Mouse (Mus musculus) regulatory T cell (primary cell): Measurements from ENCODE around the gene Sf3b2.

ENCODE experiments used
- in situ Hi-C: fragments of 300-600 bp; cut with MboI, MseI; formaldehyde crosslinking; loops from one replicate; pipeline ENCODE4 v1.15.1; 2025; ENCODE audit warnings: high pct_unique_total_duplicates

Sf3b2 gene

GRCm38 (mm10) chr19:5294972-5295735, at the start of gene Sf3b2:
Gene Sf3b2, minus strand, starts transcription at chr19:5295455.
- in situ Hi-C loops, result no loop called here

GRCm38 (mm10) chr19:5341360-5341759, 46.1 kb upstream of the Sf3b2 start:
- in situ Hi-C loops, result no loop called here

GRCm38 (mm10) chr19:5337975-5338374, 42.7 kb upstream of the Sf3b2 start:
- in situ Hi-C loops, result no loop called here

- in situ Hi-C loops, result no loop called here
These were observed 40.2 kb upstream of the Sf3b2 start, which contains the start of gene Catsper1 for GRCm38 (mm10) chr19:5335441-5335840. Gene Catsper1, plus strand, starts transcription at chr19:5335741.

- in situ Hi-C loops, result no loop called here
These were observed 39.5 kb upstream of the Sf3b2 start for GRCm38 (mm10) chr19:5334741-5335140.

GRCm38 (mm10) chr19:5327970-5328369, 32.7 kb upstream of the Sf3b2 start:
- in situ Hi-C loops, result no loop called here

- in situ Hi-C loops, result no loop called here
These were observed 28.5 kb upstream of the Sf3b2 start for GRCm38 (mm10) chr19:5323801-5324200.

- in situ Hi-C loops, result no loop called here
These were observed 17.9 kb upstream of the Sf3b2 start for GRCm38 (mm10) chr19:5313189-5313588.

GRCm38 (mm10) chr19:5309025-5309424, 13.8 kb upstream of the Sf3b2 start:
- in situ Hi-C loops, result no loop called here

GRCm38 (mm10) chr19:5306968-5307734, 11.9 kb upstream of the Sf3b2 start:
- in situ Hi-C loops, result no loop called here

- in situ Hi-C loops, result no loop called here
These were observed 11.0 kb upstream of the Sf3b2 start for GRCm38 (mm10) chr19:5306279-5306678.

GRCm38 (mm10) chr19:5302455-5302854, 7.2 kb upstream of the Sf3b2 start:
- in situ Hi-C loops, result no loop called here

- in situ Hi-C loops, result no loop called here
These were observed 5.3 kb upstream of the Sf3b2 start for GRCm38 (mm10) chr19:5300588-5300987.

- in situ Hi-C loops, result no loop called here
These were observed 2.9 kb upstream of the Sf3b2 start, which contains the start of gene Gal3st3 for GRCm38 (mm10) chr19:5297903-5298800. Gene Gal3st3, plus strand, starts transcription at chr19:5298331.

- in situ Hi-C loops, result no loop called here
These were observed 1.4 kb upstream of the Sf3b2 start for GRCm38 (mm10) chr19:5296630-5297029.

- in situ Hi-C loops, result no loop called here
These were observed 451 bp upstream of the Sf3b2 start for GRCm38 (mm10) chr19:5295736-5296075.

GRCm38 (mm10) chr19:5278381-5278780, 16.9 kb downstream of the Sf3b2 start:
- in situ Hi-C loops, result no loop called here

GRCm38 (mm10) chr19:5277140-5277539, 18.1 kb downstream of the Sf3b2 start:
- in situ Hi-C loops, result no loop called here

- in situ Hi-C loops, result no loop called here
These were observed 18.7 kb downstream of the Sf3b2 start for GRCm38 (mm10) chr19:5276531-5276930.

GRCm38 (mm10) chr19:5275736-5276135, 19.5 kb downstream of the Sf3b2 start:
- in situ Hi-C loops, result no loop called here

- in situ Hi-C loops, result no loop called here
These were observed 20.6 kb downstream of the Sf3b2 start for GRCm38 (mm10) chr19:5274641-5275040.

- in situ Hi-C loops, result no loop called here
These were observed 21.3 kb downstream of the Sf3b2 start for GRCm38 (mm10) chr19:5273916-5274315.
